Mouse (Mus musculus): ENCODE data around the gene Kif3c.
"Not testable (repeated sequence)": the region's sequence is repeated elsewhere in the genome, so short reads cannot be mapped to it uniquely, and the experiment has no call there.

Kif3c gene

DNA sequence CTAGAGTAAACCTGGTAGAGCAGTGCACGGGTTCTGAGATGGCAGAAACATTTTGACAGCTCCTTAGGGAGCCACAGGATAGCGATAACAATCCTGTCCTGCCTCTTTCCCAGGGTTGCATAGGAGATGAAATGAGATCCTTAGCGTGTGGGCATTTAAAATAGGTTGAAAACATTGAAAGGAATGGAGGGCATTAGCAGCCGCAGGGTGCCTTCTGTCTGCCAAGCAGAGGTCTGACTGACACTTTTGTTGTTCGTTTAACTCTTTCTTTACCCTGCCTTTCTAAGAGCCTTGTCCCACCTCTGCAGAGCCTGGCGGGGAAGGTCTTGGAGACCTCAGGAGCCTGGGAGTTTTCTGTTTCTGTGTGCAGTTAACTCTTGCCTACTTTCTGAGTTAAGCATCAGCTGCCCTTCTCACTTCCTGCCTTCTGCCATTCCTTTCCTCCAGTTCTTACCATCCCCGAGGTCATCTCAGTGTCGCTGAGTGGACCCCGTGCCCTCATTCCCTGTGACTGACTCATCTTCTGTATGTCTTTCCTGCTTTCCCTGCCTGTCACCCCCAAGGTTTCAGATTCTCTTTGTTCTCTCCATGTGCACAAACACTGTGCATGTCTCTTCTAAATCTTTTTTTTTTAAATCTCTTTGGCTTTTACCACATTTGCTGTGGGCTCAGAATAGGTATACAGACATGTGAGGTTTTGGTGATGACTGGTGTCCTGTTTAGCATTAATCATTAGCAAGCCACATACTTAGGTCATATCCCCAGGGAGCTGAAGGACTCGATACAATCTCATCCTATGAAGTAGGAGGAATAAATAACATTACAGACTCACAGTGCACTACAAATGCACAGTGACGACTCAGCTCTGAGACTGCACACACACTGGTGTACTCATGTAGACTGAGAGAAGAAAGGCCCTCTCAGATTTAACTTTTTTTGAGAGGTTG, 6.3 kb downstream of the Kif3c start:
- DNase-seq, result no peak

GRCm38 (mm10) chr12:3371991-3372390, 7.1 kb downstream of the Kif3c start:
- DNase-seq, result no peak

DNA sequence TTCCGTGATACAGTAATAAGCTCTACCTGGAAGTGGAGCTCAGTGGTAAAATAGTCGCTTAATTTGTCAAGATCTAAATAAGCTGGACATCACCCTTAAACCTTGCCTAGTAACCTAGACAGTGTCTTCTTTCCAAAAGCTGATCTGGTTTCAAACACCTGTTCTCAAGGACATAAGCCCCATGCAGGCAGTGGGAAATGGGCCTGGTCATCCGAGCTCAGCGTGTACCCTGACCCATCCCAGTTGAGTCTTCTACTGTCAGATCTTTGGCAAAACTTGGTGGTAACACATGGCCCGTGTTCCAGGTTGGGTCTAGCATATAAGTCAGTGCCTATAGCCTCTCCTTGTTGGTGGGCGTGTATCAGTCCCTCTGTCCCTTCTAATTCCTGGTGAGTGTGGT, 8.6 kb downstream of the Kif3c start:
- DNase-seq, result no peak

DNA sequence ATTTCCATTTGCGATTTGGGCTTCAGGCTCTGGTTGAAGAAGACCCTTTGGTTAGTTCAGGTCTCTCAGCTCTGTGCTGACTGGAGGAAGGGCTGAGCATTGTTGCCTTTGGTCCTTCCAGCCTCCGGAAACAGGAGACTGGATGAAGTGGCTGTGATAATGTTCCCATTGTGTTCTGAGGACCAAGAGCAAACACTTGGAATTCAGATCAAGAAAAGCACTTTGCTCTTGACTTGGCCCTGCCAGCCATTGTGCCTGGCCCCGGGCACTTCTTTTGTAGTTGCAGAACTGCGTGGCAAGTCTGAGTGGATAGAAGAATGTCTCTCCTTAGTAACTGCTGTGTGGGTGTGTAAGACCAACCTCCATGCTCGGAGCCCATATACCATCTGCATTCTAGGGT, 9.6 kb downstream of the Kif3c start:
- no peak for DNase-seq

- DNase-seq, result no peak
Observed at GRCm38 (mm10) chr12:3377190-3377589, 12.3 kb downstream of the Kif3c start.

- no peak for DNase-seq
Observed at GRCm38 (mm10) chr12:3377755-3378154, 12.8 kb downstream of the Kif3c start.

DNA sequence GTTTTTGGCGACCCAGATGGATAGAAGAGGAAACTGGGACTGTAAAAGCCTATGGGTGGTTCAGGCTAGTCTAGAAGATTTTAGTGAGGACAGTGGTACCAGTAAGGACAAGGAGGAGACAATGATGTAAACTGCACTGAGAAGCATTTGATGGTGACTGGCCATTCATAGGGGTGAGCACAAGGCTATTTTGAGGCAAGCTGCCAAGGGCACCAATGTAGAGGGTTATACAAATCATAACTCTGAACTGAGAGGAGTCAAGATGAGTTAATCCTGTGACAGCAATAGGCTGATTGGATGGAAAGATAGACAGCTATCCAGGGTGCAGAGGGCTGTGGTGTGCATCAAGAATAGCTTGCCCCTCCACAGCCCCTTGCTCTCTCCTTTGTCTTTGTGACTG, 19.9 kb downstream of the Kif3c start:
- no peak for DNase-seq

GRCm38 (mm10) chr12:3385271-3385670, 20.3 kb downstream of the Kif3c start:
- no peak for DNase-seq

DNA sequence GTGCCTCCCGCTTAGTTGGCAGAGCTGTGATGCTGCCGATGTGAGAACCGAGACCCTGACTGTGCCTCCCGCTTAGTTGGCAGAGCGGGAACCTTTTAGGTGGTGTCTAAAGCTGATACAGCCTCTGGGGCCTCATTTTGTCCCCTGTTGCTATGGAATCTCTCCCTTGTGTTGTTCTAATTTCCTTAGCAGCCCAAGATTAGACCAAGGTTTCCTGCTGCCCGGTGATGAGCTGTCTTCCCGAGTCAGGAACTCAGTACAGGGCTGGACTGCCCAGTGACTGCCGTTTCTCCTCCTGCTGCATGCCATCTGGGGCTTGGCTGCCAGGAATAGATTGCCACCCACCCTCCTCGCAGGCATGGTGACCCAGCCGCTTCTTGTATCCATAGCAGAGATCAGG, 21.0 kb downstream of the Kif3c start:
- no peak for DNase-seq

GRCm38 (mm10) chr12:3387891-3388290, 23.0 kb downstream of the Kif3c start:
- DNase-seq, result no peak

GRCm38 (mm10) chr12:3389394-3389793, 24.5 kb downstream of the Kif3c start:
- DNase-seq, result no peak

DNA sequence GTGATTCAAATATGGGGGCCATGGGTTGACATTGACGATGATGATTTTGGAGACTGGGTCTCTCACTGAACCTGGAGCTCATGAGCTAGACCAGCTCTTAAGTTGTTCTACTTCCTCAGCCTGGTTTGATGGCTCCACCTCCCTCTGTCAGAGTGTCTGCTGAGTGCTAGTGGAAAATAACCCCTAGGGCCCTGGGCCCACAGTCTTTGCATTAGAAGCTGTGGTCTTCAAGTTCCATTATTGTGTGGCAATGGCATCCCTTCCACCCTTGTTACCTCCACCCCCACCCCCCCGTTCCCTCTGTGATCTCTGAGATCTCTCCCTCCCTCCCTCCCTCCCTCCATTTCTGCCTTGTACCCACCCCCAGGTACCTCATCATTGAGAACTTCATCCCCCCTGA, 25.1 kb downstream of the Kif3c start:
- no peak for DNase-seq

DNA sequence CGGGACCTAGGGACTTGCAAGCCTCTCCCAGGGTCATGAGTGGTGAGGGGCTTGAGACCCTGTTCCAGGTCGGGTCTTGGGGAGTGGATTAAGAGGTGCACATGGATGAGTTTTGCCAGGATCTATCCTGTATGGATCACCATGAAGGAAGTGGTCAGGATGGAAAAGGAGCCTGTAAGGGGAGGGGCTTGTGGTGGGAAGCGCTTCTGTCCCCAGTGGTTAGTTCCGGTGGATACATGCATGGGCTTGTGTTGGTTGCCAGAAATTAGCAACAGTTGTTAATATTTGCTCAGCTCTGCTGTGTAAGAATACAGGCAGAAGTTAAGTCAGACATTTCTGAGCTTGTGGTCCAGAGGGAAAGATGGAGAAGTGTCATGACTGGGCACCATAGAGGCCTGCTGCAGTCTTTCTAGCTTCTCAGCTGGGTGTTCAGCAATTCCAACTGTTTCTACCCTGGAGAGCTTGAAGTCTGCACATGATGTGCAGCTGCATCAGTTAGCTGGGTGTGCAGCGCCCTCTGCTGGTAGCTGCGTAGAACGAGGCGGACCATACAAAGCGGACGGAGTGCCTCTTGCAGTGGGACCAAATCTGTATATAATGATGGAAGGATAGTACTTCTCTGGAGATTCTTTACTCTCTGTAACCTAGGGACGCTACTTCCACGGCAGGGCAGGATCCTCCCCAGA, 25.8 kb downstream of the Kif3c start:
- DNase-seq, result peak; percentile 25 to 33

GRCm38 (mm10) chr12:3391276-3391675, 26.3 kb downstream of the Kif3c start:
- DNase-seq, result no peak

- no peak for DNase-seq
Observed at GRCm38 (mm10) chr12:3393140-3393539, 28.2 kb downstream of the Kif3c start.

DNA sequence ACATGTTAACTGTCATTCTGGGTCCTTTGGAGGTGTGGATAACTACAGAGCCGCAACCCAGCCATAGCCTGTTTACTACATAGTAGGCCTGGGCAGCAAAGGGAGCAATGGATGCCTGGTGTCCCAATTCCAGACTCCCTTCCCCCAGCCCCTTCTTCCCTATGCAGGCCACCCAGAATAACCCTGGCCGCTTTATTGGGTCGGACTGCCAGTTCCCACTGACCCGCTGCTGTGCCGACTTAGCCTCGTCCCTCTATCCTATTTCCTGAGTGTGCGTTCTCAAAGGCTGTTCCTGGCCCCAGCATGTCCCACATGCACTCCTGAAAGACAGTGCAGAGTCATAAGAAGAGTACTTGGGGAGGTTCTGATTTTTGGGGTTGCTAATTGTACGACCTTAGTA, 32.0 kb downstream of the Kif3c start:
- no peak for DNase-seq

GRCm38 (mm10) chr12:3405662-3406061, 40.7 kb downstream of the Kif3c start:
- DNase-seq, result not testable (repeated sequence)

DNA sequence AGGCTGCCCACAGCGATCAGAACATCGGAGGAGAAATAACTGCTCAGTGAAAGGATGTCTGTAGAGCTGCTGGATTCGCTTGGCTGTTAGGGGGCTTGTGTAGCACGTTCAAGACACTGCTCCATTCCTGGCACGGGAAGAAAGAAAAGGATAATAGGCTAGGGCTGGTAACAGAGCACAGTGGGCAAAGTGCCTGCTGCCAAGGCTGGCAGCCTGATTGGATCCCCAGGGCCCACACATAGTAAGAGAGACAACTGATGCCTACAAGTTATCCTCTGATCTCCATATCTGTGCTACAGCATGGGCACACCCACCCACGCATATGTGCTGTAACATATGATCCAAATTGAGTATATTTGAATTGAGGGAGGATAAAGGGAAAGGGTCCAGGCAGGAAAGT, 41.7 kb downstream of the Kif3c start:
- DNase-seq, result no peak

DNA sequence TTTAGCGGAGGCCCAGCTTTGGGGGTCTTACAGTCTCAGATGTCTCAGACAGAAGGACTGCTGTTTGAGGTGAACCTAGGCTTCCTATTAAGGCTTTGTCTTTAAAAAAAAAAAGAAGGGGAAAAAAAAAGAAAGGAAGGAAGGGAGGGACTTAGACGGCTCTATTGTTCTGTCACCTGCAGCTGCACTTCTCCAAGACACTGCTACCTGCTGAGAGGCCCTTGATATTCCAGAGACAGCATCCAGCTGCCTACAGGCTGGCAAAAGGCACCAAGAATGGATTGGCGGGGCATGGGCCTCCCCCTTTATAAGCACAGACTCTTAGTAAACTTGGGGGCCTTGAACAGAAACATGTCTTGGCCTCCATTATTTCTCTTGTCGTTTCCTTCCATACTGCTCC, 50.0 kb downstream of the Kif3c start:
- no peak for DNase-seq

DNA sequence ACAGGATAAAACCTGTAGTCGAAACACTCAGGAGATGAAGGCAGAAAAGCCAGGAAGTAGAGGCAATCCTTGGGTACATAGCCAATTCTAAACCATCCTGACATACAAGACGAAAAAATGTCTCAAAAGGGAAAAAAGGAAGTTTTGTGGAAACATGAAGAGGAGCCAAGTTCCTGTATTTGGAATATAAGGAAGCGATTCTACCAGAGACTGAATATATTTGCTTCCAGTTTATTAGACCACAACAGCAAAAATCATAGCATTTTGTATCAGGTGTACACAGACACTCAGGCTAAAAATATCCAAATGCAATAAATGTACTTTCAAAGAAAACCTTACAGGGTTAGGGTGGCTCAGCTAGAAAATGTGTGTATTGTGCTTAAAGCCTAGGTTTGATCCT, 53.8 kb downstream of the Kif3c start:
- no peak for DNase-seq

DNA sequence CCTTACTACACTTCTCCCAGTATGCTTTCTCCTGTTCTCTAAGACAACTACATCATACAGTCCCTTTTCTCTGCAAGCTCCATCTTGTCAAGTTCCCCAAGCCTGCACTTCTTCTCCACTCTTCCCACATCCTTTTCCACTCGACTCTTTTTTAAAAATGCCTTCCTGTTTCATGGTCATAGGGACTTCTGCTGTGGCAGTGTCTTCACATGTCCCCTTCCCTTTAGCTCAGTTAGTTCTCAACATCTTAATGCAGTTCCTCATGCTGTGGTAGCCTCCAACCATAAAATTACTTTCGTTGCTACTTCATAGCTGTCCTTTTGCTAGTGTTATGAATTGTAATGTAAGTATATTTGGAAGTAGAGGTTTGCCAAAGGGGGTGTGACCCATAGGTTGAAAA, 55.6 kb downstream of the Kif3c start:
- no peak for DNase-seq

GRCm38 (mm10) chr12:3422786-3423185, 57.9 kb downstream of the Kif3c start:
- DNase-seq, result no peak

DNA sequence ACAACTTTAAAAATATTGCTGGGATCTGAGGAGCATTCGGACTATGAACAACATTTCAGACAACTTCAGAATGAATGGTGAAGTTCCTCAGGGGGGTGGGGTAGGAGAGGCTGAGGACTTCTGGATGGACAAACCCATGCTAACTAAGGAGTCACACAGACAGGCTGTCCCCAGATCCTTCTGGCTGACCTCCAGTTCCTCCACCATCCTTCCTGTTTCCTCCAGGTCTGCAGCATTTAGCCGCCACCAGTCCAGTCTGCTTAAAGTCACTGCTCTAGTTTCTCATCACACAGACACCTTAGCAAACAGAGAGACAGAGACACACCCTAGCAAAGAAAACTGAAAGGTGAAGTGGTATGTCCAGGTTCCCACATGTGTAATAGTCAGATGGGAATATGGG, 59.2 kb downstream of the Kif3c start:
- DNase-seq, result no peak
